Mouse (Mus musculus) adrenal gland, adult 8-10 months (tissue): Measurements from ENCODE around the gene Hoxd4. TPM values are rescaled to one million over a fixed set of nuclear protein-coding genes. Genes with fewer than 3 reads are reported as not detected.
A peak's percentile ranks its signal among the peaks of the same experiment; 100 is the strongest.

Experiments
- DNase-seq: peaks from one replicate; pipeline ENCODE4 v3.0.0; 2022
- total RNA-seq, 4 experiments: library from RNA; stranded (reverse); gene quantifications; 2 replicates each; pipeline ENCODE4 v1.2.4; 2022

Hoxd4 gene
- total RNA-seq, 4 experiments from 2014 or later = 16.8 to 37.2 (median 31.3) TPM

GRCm38 (mm10) chr2:74706393-74706960 is 5.3 kb upstream of the Hoxd4 start:
- DNase-seq = no peak

- DNase-seq = no peak
Measured at GRCm38 (mm10) chr2:74707599-74707998, 4.1 kb upstream of the Hoxd4 start.

GRCm38 (mm10) chr2:74708676-74709075 is 3.1 kb upstream of the Hoxd4 start:
- peak; percentile 70 for DNase-seq

- DNase-seq = no peak
Measured at GRCm38 (mm10) chr2:74709465-74710419, 2.0 kb upstream of the Hoxd4 start.

- DNase-seq = no peak
Measured at GRCm38 (mm10) chr2:74710929-74711543, 693 bp upstream of the Hoxd4 start.

- no peak for DNase-seq
Measured at GRCm38 (mm10) chr2:74713239-74714150, 1.8 kb downstream of the Hoxd4 start.

- no peak for DNase-seq
Measured at GRCm38 (mm10) chr2:74714156-74714789, 2.5 kb downstream of the Hoxd4 start.

- peak; percentile 45 for DNase-seq
Measured at GRCm38 (mm10) chr2:74714881-74715280, 3.2 kb downstream of the Hoxd4 start.

- DNase-seq = peak; percentile 88
Measured at GRCm38 (mm10) chr2:74715504-74716241, 3.9 kb downstream of the Hoxd4 start.

GRCm38 (mm10) chr2:74720384-74720783 is 8.7 kb downstream of the Hoxd4 start:
- no peak for DNase-seq

- DNase-seq = no peak
Measured at GRCm38 (mm10) chr2:74720955-74721491, 9.3 kb downstream of the Hoxd4 start.

GRCm38 (mm10) chr2:74721882-74722281 is 10.2 kb downstream of the Hoxd4 start:
- DNase-seq = no peak

GRCm38 (mm10) chr2:74722949-74723348 is 11.2 kb downstream of the Hoxd4 start:
- DNase-seq = no peak

- DNase-seq = no peak
Measured at GRCm38 (mm10) chr2:74724244-74725015, 12.7 kb downstream of the Hoxd4 start.

- DNase-seq = no peak
Measured at GRCm38 (mm10) chr2:74725171-74725570, 13.4 kb downstream of the Hoxd4 start.

- no peak for DNase-seq
Measured at GRCm38 (mm10) chr2:74726551-74726950, 14.8 kb downstream of the Hoxd4 start, which contains the start of gene Gm28230. Gene Gm28230, plus strand, starts transcription at chr2:74726728.

GRCm38 (mm10) chr2:74726973-74727639 is 15.4 kb downstream of the Hoxd4 start:
- DNase-seq = no peak

GRCm38 (mm10) chr2:74727640-74728302 is 16.0 kb downstream of the Hoxd4 start:
- no peak for DNase-seq

GRCm38 (mm10) chr2:74728303-74728680 is 16.6 kb downstream of the Hoxd4 start:
- DNase-seq = no peak
